Mouse (Mus musculus) hindbrain, postnatal 0 days (tissue): ENCODE measurements around the gene Ctns. TPM values are rescaled to one million over a fixed set of nuclear protein-coding genes. Genes with fewer than 3 reads are reported as not detected.
A peak's percentile ranks its signal among the peaks of the same experiment; 100 is the strongest.

Experiments used
- ATAC-seq: fragments of 200-750 bp; cut with Nextera tagmentation; 2 replicates; pipeline ENCODE4 v1.8.0; 2017; ENCODE audit warnings: mild to moderate bottlenecking, moderate TSS enrichment, moderate library complexity
- DNase-seq: peaks from one replicate; pipeline ENCODE4 v3.0.0-alpha.2; 2015; ENCODE audit warnings: low spot score
- H3K27ac ChIP-seq: fragments of 300-500 bp; sonication (generic); 2 replicates; pipeline ENCODE4 v1.5.1; 2014; ENCODE audit warnings: mild to moderate bottlenecking
- H3K27me3 ChIP-seq: fragments of 300-500 bp; sonication (generic); 2 replicates; pipeline ENCODE4 v1.6.1; 2014; ENCODE audit warnings: low read length, mixed read lengths; ENCODE audit not compliant: insufficient read depth
- H3K36me3 ChIP-seq: fragments of 300-500 bp; sonication (generic); 2 replicates; pipeline ENCODE4 v1.6.1; 2014; ENCODE audit warnings: low read length, mixed read lengths; ENCODE audit not compliant: insufficient read depth
- H3K4me1 ChIP-seq: fragments of 300-500 bp; sonication (generic); 2 replicates; pipeline ENCODE4 v1.6.1; 2014; ENCODE audit warnings: antibody characterized with exemption, low read length, mixed read lengths; ENCODE audit not compliant: insufficient read depth
- H3K4me2 ChIP-seq: fragments of 300-500 bp; sonication (generic); 2 replicates; pipeline ENCODE4 v1.6.1; 2014; ENCODE audit warnings: low read depth, mild to moderate bottlenecking, low read length, moderate library complexity, mixed read lengths
- H3K4me3 ChIP-seq: fragments of 300-500 bp; sonication (generic); 2 replicates; pipeline ENCODE4 v1.5.1; 2014; ENCODE audit warnings: low read length
- H3K9ac ChIP-seq: fragments of 300-500 bp; sonication (generic); replicated peaks from 2 replicates; pipeline ENCODE4 v1.6.1; 2014; ENCODE audit warnings: mild to moderate bottlenecking, low read length, moderate library complexity, mixed read lengths
- H3K9me3 ChIP-seq: fragments of 300-500 bp; sonication (generic); 2 replicates; pipeline ENCODE4 v1.6.1; 2016; ENCODE audit warnings: low read length, mixed read lengths
- CTCF ChIP-seq: IDR thresholded peaks from 2 replicates; pipeline ENCODE4 v1.5.1; 2016; ENCODE audit warnings: antibody characterized with exemption, control low read depth, low read depth
- WGBS: fragments of 180-500 bp; shearing (Covaris S2); extraction: QIAGEN DNeasy Blood & Tissue Kit; methylation state at CpG from one replicate; pipeline ENCODE4 v1.1.7; 2014; 5-methylcytosine and 5-hydroxymethylcytosine counted together
- polyA plus RNA-seq: library from polyadenylated mRNA; unstranded; fragments of >200 nt; fragmentation: Nextera tagmentation; extraction: Ambion mirVana; gene quantifications from 2 replicates; pipeline ENCODE4 v1.2.1, GENCODE M21; 2015
- total RNA-seq: library from RNA; depleted of rRNA; stranded (reverse); fragments of >200 nt; gene quantifications from 2 replicates; pipeline ENCODE4 v1.2.3, GENCODE M21; 2014

The Ctns gene
- total and polyA plus RNA-seq, 2 experiments from 2014 or later: 13.0 to 20.9 TPM

DNA sequence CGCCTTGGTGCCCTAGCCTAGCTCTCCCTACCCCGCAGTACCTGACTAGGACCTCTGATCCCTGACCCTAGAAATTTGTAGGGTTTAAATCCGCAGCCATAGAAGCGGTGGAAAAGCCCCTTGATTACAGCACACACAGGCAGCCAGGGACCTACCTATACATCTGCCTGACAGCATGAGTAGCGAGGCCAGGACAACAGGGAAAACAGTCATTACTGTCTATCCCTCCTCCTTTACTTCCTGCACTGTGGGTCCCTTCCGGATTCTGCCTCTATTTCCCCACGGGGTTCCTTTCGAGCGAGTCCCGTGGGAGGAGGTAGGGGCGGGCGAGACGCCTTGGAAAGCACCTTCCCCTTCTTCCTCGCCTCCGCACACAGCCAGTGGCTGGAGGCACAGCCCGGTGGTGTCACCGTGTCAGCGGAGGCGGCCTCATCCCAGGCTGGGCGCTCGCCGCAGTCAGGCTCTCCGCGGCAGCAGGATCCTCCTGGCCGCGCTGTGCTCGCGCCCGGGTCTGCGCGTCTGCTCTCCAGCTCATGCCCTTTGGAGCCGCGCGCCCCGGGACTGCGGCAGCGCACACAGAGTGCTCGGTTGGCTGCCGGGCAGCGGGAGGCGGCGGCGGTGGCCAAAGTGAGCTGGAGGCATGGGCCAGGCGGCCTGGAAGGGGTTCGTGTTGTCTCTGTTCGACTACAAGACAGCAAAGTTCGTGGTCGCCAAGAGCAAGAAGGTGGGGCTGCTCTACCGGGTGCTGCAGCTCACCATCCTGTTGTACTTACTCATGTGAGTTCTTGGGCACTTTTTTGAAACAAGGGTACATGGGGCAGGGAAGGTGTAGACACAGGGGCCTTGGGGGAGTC, 38.7 kb downstream of the Ctns start, which contains the start of gene P2rx5:
Gene P2rx5 (plus strand): TSS at position 465 of the 854 bp plus-strand sequence.
- Histone ChIP-seq H3K4me2 (peak within 1 kb of the TSS; percentile 88), H3K9me3 (no peaks in the 10 kb centered on the region), H3K4me1 (0 out of 2 replicates have a peak, but pooled peaks cover 6% of the 10 kb centered on the region), H3K36me3 (no peaks in the 10 kb centered on the region), H3K27ac (no peak within 1 kb of the TSS), H3K4me3 (peak within 1 kb of the TSS; percentile 47), H3K27me3 (no peaks in the 10 kb centered on the region), H3K9ac (peak within 1 kb of the TSS; percentile 40)
- no peak for TF ChIP-seq CTCF
- DNase-seq (peak; percentile 51), ATAC-seq (peak; percentile 62; the same call in 1 of the 2 replicates)
- 2% methylated on average over 49 of the region's 49 CpGs for WGBS

DNA sequence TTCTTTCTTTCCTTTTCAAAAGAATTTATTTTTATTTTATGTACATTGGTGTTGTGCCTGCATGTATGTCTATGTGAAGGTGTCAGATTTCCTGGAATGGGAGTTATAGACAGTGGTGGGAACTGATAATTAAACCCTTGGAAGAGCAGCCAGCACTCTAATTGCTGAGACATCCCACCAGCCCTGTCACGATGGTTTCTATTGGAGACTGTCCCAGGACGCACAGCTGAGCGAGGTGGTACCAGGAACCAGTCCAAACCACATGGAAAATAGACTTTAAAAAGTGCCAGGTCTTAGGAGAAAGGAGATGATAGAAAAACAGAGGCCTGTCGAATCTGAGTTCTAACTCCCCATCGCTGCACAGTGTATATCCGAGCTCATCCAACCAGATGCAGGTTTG, 43.8 kb downstream of the Ctns start:
- no peaks in the 10 kb centered on the region for H3K36me3 ChIP-seq
- H3K4me2 ChIP-seq: no peak overlapping the region
- ATAC-seq: no peak
- no peaks in the 10 kb centered on the region for H3K27me3 ChIP-seq
- DNase-seq: no peak
- TF ChIP-seq CTCF: no peak
- H3K4me1 ChIP-seq: no peaks in the 10 kb centered on the region
- WGBS: 60% methylated on average over 6 of the region's 6 CpGs
- H3K4me3 ChIP-seq: no peak overlapping the region
- H3K9me3 ChIP-seq: no peaks in the 10 kb centered on the region
- no peak overlapping the region for H3K27ac ChIP-seq
- no peak overlapping the region for H3K9ac ChIP-seq

DNA sequence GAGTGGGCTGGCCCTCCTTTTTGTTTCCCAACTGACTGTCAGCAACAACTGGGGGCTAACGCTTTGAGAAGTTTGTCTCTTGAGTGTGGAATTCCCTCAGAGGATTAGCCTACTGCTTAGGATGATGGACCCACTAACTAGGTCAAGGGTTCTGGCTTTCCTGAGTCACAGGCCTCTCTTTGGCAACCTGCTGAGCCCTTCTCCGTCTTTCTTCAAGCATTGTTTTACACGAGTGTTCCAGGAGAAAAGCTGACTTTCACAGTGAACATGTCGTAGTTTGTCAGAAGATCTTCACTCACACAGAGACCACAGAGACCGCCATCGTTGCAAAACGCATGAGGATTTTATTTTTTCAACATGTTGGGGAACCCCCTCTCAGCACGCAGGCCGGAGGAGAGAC, 50.6 kb downstream of the Ctns start:
- H3K36me3 ChIP-seq: no peaks in the 10 kb centered on the region
- no peak overlapping the region for H3K27ac ChIP-seq
- no peak overlapping the region for H3K9ac ChIP-seq
- no peak overlapping the region for H3K4me3 ChIP-seq
- TF ChIP-seq CTCF: no peak
- 67% methylated on average over 9 of the region's 9 CpGs for WGBS
- H3K9me3 ChIP-seq: no peaks in the 10 kb centered on the region
- no peak for ATAC-seq
- no peak overlapping the region for H3K4me2 ChIP-seq
- DNase-seq: no peak
- H3K27me3 ChIP-seq: no peaks in the 10 kb centered on the region
- no peaks in the 10 kb centered on the region for H3K4me1 ChIP-seq

DNA sequence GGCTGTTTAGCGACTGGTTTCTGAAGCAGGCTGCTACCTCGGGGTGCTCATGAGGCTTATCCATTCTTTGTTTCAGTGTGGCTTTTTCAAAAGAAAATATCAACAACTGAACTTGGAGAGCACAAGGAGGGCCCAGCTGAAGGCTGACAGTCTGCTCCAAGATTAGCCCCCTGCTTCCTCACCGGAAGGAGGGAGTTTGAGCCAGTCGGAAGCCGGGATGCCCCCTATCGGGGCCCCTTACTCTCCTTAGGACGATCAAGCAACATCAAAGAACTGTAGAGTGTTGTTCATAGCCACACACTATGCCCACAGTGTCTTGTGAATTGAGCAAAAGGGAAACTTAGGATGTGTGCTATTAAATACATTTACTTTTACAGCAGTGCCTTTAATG, 51.9 kb downstream of the Ctns start:
- Histone ChIP-seq H3K4me3 (no peak overlapping the region), H3K27me3 (no peaks in the 10 kb centered on the region), H3K9me3 (no peaks in the 10 kb centered on the region), H3K4me1 (no peaks in the 10 kb centered on the region), H3K36me3 (no peaks in the 10 kb centered on the region), H3K4me2 (no peak overlapping the region), H3K9ac (no peak overlapping the region), H3K27ac (no peak overlapping the region)
- ATAC-seq: no peak
- 45% methylated on average over 7 of the region's 7 CpGs for WGBS
- TF ChIP-seq CTCF: no peak
- no peak for DNase-seq

DNA sequence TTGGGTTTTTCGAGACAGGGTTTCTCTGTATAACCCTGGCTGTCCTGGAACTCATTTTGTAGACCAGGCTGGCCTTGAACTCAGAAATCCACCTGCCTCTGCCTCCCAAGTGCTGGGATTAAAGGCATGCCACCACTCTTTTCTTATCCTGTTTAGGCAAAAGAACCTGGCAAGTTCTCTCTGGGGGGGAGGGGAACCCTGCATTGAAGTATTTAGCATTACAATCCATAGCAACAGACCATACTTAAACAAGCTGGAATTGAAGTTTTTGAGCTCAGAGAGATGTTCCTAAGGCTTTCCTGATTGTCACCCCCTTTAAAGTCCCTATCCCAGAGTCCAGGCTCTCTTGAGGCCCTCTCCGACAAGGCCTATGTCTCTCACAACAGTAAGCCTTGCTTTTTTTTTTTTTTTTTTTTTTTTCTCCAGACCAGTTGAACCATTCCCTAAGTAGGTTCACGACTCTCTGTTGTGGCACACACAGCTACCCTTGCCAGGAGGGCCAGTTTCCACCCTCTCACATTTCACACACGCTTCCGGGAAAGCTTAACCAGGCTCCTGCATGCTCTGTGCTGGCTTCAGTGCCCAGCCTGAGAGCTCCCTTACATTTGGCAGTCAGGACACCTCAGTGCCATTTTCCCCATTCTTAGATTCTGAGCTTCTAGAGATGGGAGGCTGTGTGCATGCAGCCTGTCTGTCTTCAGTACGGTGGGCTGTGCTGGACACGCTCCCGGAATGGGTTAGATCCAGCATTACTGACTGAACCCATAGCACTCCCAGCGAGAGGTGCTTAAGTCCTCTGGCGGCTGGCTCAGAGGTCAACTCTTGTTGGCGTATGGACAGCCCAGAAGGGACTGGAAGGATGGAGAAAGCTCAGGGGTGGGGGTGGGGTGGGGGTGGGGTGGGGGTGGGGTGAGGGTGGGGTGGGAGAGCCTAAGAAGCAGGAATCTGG, 52.5 kb downstream of the Ctns start:
- Histone ChIP-seq H3K36me3 (no peaks in the 10 kb centered on the region), H3K27ac (no peak overlapping the region), H3K4me1 (no peaks in the 10 kb centered on the region), H3K27me3 (no peaks in the 10 kb centered on the region), H3K9ac (no peak overlapping the region), H3K9me3 (no peaks in the 10 kb centered on the region), H3K4me2 (no peak overlapping the region), H3K4me3 (no peak overlapping the region)
- ATAC-seq (no peak), DNase-seq (no peak)
- 53% methylated on average over 11 of the region's 11 CpGs for WGBS
- no peak for TF ChIP-seq CTCF

DNA sequence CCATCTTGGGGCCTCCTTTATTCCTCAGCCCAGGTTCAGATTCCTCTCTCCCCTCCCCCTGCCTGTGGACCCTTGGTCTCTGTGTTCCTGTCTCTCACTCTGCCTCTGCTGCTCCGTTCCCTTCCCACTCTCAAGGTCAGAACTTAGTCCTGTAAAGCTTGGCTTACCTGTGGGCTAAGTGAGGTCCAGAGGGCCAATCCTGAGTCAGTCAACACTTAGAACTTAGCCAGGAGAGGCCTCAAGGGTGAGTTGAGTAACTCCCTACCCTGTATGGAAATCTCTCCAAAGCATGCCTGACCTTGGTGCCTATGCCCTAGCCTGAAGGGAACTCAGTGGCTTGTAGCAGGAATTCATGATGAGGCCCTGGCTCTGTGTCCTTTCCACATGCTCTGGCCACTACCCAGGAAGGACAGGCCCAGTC, 54.6 kb downstream of the Ctns start:
- no peaks in the 10 kb centered on the region for H3K36me3 ChIP-seq
- no peak overlapping the region for H3K27ac ChIP-seq
- no peaks in the 10 kb centered on the region for H3K4me1 ChIP-seq
- no peaks in the 10 kb centered on the region for H3K27me3 ChIP-seq
- H3K9me3 ChIP-seq: no peaks in the 10 kb centered on the region
- no peak overlapping the region for H3K4me2 ChIP-seq
- DNase-seq (no peak), ATAC-seq (no peak)
- TF ChIP-seq CTCF: no peak
- no peak overlapping the region for H3K4me3 ChIP-seq
- 70% methylated on average over 1 of the region's 1 CpGs for WGBS
- no peak overlapping the region for H3K9ac ChIP-seq
